Mouse (Mus musculus) embryo, embryonic 10.5 days (tissue): ENCODE results near the gene Fthl17a.

ENCODE experiments used
- DNase-seq: peaks from one replicate; pipeline ENCODE4 v3.0.0-alpha.2; 2015; ENCODE audit warnings: low spot score

Gene Fthl17a

DNA sequence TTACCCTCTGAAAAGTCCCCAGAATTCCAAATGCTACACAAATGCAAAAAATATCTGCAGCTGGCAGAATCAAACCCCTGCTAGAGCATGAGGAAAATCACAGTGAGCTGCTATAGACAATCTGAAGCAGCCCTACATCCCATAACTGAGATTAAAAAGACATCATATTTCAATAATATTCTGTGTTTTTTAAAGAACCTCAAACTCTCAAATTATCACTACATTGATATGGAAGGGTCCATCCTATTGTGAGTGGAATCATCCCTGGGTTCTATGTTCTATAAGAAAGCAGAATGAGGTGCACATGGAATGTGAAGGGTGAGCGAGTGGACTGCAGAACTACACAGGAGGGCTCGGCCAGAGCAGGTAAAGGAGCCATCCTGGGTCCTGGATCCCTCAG lies at the start of gene Fthl17a:
Gene Fthl17a, plus strand, starts transcription at position 301 of the 400 bp plus-strand sequence.
- no peak for DNase-seq

DNA sequence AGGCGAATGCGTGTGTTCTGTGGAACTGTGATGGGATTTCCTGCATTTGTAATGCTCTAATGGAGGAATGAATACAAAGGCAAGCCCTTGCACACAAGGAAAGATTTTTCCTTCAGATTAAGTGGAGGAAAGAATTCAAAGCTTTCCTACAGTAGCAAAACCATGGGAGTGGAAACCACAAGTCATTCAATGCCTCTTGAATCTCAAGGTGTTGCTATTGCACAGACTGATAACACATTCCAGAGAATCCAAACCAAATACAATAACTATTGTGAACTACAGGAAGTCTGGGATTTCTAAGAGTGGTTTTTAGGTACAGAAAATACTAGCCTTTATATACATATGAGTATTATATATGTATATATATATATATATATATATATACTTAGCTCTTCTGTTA lies 42.5 kb upstream of the Fthl17a start:
- no peak for DNase-seq

- no peak for DNase-seq
Measured at GRCm38 (mm10) chrX:85226883-85227282, 22.6 kb upstream of the Fthl17a start.

DNA sequence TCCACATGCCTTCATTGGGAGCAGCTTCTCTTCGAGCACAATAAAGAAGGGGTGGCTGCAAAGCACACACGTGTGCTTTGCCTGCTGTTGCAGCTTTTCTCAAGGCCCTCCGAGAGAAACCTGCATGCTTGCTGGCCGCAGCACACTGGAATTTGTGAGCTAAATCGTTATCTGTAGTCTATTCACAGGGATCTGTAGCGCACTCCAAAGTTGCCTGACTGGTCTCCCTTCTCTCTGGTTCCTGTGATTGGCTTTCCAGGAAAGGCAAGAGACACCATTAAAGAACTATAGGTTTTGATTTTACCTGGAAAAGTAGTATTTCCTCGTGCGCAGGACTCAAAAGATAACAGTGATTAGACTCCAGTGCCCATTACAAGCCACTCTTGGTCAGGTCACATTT lies 22.3 kb downstream of the Fthl17a start:
- no peak for DNase-seq

GRCm38 (mm10) chrX:85272296-85272695 lies 22.8 kb downstream of the Fthl17a start:
- DNase-seq = no peak

- no peak for DNase-seq
Measured at GRCm38 (mm10) chrX:85289846-85290245, 40.4 kb downstream of the Fthl17a start.

- DNase-seq = no peak
Measured at GRCm38 (mm10) chrX:85292781-85293180, 43.3 kb downstream of the Fthl17a start.

GRCm38 (mm10) chrX:85294001-85294400 lies 44.5 kb downstream of the Fthl17a start:
- no peak for DNase-seq

- DNase-seq = no peak
Measured at GRCm38 (mm10) chrX:85304674-85305073, 55.2 kb downstream of the Fthl17a start.

DNA sequence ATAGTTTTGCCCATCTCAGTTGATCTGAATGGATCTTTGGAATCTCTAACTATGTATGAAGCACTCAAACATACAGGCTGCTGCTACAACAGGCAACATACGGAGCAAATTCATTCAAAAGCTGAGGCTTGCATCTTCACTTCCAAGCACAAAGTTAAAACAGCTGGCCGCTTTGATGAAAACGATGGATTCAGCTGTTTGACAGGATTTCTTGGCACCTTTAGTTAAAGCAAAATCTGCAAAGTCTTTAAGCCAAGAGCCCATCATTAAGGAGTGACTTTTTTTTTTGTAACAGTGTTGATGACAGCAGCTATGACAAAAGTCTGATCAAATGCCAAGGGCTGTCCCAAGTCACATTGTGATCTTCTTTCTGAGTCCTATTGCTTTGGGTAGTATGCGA lies 69.1 kb downstream of the Fthl17a start:
- DNase-seq = no peak

DNA sequence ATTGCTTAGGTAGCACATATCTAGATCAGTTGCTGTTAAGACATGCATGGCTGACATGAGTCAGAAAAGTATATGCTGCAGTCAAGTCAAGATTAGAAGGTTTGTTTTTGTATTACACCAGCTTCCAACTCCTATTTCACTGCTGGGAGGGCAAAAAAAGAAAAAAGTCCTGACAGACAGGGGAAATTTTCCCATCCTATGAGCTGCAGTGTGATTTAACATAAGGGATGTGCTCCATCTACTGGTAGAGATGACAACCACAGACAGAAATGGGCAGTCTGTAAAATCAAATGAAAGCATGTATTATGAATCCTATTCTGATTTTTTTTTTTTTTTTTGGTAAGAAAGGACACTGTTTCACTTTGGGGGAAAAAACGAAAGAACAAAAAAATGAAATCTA lies 69.7 kb downstream of the Fthl17a start:
- DNase-seq = peak; percentile 49
